Mouse (Mus musculus): ENCODE measurements around the gene Rassf7.
A peak's percentile ranks its signal among the peaks of the same experiment; 100 is the strongest.

Gene Rassf7

DNA sequence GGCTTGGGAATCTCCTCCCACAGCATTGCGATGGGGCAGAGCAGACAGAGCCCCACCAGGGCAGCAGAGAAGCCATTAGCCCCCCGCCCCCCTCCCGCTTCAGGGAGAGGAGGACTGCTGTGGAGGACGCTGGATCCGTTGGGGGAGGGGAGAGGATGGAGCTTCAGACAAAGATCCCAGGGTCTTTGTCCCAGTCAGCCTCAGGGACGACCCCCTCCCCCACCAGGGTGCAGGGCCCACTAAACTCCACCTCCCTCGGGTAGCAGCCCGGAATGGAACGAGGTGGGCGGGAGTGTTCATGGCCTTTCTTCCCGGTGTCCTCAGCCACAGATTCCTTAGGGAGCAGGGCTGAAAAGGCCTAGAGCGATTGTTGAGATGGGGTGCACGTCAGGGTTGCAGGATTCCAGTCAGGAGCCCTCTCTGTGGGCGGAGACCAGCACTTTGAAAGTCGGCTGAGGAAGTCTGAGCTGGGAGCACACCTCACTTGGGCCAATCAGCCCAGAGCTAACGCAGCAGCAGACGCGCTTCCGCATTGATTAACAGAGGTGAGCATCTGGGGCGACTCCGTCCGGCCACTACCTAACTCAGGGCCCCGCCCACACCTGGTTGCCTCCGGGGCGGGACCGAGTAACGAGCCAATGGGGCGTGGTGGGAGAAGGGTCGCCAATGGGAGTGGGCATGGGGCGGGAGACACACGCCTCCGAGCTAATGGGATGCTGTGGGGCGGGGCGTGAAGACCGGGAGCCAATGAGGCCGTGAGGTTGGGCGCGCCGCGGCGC, at the start of gene Rassf7:
Rassf7 (plus strand) TSS at position 760 of the 779 bp plus-strand sequence.
- peak; percentile 98 to 99 for DNase-seq

DNA sequence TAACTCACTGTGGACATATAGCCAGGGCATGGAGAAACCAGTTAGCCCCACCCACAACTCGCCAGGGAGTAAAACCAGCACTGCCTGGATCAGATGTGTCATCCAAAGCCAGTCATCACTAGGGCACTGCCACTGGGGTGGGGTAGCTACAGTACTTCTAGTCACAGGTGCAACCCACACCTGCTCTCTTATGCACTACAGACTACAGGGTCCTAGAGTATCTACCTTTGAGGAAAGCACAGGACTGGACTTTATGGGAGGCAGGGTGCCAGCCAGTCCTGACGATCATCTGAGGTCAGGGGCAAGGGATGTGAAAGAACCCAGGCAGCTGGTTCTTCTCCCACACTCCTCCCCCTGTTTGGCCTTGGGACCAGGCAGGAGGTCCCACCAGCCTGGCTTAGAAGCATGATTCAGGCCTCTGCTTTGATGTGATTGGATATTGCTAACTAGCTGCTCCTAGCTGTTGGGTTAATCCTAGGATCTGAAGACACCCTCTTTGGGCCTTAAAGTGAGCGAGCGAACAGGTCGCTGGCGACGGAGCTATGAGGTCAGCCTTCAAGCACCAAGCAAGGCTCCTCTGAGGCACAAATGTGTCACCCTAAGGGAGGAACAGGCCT, 47.7 kb upstream of the Rassf7 start:
- peak in 1 of 2 experiments; percentile 69 for DNase-seq

DNA sequence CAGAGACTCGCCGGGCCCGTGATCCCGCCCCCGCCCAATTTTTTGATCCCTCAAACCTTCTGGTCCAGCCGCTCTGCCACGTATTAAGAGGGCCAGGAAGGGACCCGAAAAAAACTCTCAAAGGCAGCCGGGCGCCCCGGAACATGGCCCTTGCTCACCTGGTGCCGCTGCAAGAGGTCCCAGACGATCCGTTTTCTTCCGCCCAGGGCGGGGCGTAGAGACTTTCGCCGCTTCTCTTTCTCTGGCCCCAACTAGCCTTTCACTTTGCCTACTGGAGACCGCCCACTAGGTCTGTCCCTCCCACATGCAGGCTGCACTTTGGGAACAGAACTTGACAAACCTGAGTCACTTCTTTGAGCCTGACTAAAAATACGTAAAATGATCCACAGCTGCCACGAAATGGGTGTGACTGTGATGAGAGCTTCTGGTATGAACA, 47.1 kb upstream of the Rassf7 start:
- peak; percentile 76 to 88 for DNase-seq

DNA sequence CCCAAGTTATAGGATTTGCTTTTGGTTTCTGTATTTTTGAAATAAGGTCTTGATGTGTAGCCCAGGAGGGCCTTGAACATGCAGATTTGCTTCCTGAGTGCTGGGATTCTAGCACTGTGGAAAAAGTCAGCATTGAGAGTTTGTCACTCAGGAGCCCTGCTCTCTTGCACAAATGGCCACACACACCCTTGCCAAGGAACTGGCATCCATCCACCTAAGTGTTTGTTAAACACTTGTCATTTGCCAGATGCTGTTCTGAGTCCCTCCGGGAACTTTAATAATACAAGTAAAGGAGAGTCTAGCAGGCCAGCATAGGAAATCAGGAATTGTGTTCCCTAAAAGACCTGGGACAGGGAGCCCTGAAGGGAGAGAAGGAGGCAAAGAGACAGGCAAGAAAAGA, 46.4 kb upstream of the Rassf7 start:
- no peak for DNase-seq

DNA sequence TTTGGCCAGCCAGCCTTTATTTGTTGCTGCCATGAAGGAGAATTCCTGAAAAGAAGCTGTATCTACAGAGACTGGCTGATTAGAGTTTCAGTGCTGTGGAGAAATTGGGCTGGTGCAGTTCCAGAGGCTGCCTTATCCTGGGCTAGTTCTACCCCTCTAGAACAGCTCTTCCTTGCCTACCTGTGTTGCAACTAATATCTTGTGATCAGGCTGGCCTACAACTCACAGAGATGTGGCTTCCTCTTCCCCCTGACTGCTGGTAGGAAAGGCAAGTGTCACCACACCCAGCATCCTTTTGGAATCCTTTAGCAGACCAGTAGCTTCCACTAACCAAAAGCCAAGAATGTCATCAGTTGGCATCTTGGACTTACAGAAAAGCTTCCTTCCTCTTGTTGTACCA, 45.8 kb upstream of the Rassf7 start:
- DNase-seq = no peak

DNA sequence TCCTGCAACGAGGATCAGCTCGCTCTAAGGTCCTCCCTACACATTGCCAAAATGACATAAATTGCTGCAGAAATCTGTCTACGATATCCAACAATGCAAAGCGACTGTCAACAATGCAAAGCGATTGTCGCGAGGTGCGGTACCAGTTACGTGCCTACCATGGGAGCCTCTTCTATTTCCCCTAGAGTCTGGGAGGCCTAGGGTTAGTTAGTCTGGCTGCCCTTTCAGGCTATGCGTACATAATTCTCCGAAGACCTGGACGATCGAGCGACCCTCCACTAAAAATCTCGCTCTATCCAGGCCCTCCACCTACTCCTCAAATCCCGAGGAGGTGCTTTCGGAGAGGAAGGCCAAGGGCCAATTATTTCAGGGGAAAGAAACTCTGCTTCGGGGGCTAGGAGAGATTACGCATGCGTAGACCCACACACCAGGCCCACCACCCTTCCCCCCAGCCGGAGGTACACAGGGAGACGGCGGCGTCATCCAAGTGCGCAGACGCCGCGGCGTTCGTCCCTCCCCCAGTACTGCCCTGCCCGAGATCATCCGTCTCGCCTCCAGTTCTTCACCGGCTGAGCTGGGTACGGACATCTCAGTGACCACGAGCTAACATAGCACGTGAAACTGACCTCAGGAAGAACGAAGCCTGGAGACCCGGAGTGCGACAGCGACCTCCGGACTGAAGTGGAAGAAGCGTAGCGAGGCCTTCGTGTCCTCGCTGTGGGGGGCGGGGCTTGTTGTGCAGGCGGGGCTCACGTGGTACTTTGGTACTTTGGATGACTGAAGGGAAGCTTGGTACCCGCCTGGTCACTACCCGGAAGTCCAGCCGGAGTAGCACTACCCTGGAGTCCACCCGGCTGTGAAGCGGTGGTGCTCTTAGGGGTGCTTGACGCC, 43.3 kb upstream of the Rassf7 start, which contains the start of gene Rnh1:
Rnh1 (minus strand) TSS at position 742 of the 891 bp plus-strand sequence.
- DNase-seq = peak; percentile 95 to 97

DNA sequence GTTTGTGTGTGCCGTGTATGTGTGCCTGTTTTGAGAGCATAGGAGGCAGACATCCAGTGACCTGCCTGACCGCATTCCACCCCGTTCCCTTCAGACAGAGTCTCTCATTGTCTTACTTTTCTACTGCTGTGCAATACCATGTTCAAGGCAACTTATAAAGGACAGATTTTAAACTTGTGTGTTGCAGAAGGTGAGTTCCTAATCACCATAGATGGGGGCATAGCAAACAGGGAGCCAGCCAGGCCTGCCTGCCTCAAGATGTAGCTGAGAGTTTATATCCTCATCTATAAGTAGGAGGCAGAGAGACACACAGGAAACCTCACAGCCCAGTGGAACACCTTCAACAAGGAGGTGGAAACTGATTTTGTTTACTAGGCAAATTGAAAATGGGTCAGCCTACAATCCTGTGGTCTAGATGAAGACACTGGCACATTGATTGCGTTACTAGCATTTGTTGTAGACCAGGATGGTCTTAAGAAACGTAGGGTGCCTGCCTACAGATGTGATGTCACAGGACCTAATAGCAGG, 42.3 kb upstream of the Rassf7 start:
- no peak for DNase-seq

DNA sequence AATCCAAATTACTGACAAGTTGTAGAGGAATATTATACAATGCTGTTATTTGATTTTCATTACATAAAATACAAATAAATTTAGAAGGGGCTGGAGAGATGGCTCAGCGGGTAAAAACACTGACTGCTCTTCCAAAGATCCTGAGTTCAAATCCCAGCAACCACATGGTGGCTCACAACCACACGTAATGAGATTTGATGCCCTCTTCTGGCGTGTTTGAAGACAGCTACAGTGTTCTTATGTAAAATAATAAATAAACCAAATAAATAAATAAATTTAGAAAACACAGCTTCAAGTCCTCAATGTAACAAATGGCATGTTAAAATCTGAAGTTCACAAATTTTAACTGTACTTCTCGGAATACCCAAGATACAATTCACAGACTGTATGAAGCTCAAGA, 40.6 kb upstream of the Rassf7 start:
- DNase-seq = no peak

DNA sequence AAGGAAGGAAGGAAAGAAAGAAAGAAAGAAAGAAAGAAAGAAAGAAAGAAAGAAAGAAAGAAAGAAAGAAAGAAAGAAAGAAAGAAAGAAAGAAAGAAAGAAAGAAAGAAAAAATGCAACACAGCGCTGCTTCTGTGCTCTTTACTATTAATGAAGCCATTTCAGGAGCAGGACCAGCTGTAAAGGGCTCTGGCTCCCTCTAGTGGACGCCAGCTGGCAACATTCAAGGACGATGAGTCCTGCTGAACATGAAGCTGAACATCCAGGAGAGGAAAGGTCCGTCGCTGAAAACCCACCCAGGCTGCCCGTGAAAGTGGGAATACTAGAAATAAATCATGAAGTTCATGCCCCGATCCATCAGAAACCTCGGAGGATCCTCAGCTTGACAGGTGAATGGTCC, 39.5 kb upstream of the Rassf7 start:
- DNase-seq = peak; percentile 90 to 95

DNA sequence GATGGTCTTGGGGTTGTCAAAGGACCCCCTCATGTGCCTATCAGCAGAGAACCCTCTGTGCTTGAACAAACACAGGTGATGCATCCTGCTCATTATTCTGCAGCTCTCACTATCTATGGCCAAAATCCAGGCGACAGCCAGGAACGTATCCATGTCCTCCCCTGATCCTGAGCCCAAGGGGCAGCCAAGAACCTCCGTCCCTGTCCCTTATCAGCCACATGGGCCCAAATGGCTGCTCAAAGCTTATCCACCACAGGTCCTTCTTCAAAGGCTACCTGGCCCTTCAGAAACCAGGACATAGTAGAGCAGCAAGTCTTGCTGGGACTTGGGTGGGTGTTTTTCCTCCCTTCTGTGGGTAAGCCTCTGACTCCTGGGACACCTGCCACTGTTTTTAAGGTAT, 27.5 kb upstream of the Rassf7 start:
- no peak for DNase-seq

DNA sequence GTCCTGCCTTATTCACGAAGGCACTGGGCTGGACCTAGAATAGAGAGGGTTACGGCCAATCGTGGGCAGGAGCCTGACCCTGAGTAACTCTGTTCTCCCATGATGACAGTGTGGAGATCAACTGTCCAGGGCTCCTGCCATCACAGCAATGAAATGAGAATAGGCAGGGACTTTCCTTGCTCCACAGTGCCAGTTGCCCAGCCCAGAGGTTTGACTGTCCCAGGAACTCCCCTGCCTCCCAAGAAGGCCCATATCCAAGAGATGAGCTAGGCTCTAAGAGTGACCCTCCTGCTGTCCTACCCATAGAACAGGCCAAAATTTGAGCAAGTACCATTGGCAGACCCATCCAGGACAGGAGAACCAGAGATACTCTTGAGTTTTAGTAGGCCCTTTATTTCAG, 26.9 kb upstream of the Rassf7 start:
- DNase-seq = no peak

DNA sequence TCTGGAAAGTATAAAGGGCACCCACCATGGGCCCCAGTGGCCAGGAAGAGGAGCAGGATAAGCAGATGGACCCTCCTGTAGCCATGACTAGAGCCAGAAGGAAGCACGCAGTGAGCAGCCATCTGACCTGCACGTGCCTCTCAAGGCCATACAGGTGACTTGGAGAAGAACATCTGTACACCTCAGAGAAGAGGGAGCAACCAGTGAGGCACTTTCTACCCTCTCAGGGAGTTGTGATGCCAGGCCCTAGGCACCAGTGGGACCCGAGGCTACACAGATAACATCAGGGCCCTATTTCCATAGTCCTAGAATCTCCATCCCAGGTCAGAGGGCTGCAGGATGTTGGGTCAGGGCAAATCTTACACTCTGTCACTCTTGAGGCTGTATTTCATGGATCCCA, 25.4 kb upstream of the Rassf7 start:
- DNase-seq = no peak

DNA sequence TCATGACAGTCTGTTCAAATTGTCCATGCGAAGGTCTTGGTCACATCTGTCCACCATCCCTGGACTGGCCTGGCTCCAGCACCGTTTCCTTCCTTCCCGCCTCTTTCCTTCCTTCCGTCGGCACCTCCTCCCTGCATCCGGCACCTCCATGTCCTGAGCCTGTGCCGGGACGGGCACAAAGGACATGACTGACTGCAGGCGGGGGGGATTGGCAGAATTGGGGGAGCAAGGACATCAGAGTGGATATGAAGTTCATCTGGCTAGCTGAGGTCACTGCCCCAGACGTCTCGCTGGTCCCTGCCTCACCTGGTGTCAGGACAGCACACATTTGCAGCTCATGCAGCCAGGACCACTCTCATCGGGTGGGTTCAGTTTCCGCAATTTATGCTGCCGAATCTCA, 24.6 kb upstream of the Rassf7 start:
- peak; percentile 65 to 84 for DNase-seq

DNA sequence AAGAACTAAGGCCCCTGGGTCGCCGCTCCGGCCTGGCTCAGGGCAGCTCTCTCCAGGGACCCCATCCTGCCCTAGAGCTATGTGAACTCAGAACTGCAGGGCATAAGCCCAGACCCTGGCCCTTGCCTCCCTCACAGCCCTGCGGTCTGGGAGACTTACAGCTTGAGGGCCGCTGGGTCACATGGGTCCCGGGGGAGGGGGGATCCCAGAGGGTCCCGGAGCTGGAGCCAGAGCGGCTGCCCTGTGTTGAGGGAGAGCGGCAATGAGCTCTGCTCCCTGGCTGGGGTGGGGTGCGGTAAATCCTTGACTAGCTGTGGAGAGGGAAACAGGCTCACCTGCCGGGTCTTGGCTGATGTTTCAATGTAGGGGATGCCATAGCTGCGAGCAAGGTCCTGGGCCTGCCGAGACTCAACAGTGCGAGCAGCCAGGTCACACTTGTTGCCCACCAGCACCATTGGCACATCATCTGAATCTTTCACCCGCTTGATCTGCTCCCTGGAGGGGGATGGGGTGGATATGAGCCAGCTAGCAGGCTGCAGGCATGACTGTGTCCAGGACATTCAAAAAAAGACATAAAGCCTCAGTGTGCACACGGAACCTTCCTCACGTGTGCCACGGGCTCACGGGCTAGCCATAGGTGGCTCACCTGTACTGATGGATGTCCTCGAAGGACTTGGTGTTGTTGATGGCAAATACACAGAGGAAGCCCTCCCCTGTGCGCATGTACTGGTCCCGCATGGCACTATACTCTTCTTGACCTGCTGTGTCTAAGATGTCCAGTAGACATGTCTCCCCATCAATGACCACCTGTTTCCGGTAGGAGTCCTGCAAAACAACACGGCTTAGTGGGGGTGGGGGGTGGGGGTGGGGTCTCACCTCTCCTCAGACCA, 23.6 kb upstream of the Rassf7 start:
- no peak for DNase-seq

DNA sequence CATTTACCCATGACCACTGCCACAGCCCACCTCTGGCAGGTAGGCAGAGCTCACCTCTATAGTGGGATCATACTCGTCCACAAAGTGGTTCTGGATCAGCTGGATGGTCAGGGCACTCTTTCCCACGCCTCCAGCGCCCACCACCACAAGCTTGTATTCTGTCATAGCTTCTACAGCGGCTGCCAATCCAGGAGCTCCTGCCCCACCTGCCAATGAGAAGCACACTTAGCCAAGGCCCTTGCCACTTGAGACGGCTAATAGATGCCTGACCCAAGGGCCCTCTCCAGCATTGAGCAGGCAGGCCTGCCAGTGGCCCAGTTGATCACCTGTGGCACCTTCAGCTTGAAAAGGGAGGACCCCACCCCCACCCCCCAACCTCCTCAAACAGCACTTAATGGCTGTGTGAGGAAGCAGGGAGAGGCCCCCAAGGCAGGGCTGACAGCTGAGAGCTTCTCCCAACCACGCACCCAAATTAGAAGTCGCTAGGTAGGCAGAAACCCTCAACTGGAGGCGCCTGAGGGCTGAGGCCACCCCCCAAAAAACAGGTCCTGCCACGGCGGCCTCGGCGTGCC, 22.8 kb upstream of the Rassf7 start:
- DNase-seq = no peak

DNA sequence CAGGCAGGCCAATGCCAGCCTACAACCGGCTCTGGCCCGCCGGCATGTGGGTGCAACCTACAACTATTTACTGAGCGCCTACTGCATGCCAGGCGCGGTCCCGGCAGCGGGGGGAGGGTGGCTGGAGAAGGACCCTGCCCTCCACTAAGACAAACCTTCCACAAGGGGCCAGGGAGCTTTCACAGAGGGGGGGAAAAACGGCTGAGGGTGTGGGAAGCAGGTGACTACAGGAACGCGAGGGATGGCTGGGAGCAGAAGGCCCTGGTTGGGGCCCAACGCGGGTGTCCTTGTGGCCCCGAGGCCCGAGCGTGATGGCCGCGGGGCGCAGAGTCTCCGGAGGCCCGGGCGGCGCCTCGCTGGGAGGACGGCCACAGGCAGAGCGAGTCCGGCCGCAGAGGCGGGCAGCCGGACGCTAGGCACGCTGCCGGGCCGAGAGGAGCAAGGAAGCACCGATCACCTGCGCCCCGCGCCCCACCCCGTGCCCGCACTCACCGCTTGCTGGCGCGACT, 22.3 kb upstream of the Rassf7 start:
- peak; percentile 42 to 82 for DNase-seq

DNA sequence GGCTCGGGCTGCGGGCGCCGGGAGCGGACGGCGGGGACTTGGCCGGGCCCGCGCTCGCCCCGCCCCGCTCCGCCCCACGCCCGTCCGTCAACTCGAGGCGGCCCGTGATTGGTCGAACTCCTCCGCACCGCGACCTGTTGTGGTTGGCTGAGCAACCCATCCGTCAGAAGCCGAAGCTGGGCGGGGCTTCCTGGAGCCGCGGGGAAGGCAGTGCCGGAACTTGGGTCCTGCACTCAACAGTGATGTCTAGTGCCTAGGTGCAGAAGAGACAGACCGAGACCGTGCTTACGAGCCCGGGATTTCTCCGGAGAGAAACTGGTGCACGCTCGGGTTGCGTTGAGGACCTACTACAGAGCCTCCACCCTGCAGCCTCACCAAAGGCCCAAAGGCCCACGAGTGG, 21.7 kb upstream of the Rassf7 start, which contains the start of the genes Hras and Lrrc56:
Hras (minus strand) TSS at position 58 of the 400 bp plus-strand sequence.
Lrrc56 (plus strand) TSS at position 210 of the 400 bp plus-strand sequence.
- peak; percentile 98 to 99 for DNase-seq

DNA sequence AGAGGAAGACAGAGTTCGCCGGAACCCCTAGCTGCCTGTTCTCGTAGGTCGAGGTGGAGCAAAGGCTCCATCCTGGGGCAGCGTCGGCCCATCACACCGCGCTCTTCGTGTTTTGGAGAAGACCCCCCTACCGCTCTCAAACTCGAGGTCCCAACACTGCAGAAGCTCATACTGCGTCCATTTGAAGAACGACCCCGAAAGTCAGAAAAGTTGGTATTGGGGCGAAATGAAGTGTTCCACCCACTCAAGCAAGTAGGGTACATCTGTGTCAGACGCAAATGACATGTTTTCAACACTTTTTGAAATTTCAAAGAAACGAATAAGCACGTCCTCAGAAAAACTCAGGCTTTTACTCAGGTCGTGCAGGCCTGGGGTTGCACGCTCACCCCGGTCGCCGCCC, 21.3 kb upstream of the Rassf7 start:
- DNase-seq = no peak

DNA sequence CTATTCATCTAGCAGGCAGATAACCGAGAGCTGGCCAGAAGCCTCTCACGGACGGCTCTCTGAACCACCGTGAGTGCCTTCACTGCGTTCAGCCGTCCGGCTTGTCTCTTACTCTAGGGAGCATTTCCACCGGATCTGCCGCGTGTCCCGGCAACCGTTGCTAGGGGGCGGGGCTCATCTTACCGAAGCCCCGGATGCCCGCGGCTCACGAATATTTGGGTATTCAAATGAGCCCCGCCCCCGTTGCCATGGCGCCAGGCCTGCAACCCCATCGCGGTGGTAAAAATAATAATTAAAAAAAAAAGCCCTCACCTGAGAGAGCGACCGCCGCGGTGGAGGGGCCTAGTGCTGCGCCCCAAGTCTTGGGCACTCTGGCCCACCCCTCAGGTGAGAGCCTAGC, 20.8 kb upstream of the Rassf7 start:
- peak; percentile 96 to 97 for DNase-seq

DNA sequence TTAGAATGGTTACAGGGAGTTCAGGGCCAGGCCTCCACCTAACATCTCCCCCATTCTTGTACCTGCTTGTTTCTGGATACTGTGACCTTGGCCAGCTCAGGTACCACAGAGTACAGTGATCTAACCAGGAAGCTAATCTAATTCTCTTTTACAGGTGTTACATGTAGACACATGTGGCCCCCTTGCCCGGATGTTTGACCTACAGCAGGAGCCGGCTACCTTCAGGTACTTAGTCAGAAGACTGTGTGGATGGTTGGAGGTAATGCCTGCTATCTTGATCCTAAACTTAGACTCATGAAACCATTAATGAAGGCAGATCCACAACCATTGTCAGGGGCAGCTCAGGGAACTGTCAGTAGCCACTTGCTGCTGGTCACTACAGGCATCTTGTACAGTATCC, 19.9 kb upstream of the Rassf7 start:
- DNase-seq = no peak

DNA sequence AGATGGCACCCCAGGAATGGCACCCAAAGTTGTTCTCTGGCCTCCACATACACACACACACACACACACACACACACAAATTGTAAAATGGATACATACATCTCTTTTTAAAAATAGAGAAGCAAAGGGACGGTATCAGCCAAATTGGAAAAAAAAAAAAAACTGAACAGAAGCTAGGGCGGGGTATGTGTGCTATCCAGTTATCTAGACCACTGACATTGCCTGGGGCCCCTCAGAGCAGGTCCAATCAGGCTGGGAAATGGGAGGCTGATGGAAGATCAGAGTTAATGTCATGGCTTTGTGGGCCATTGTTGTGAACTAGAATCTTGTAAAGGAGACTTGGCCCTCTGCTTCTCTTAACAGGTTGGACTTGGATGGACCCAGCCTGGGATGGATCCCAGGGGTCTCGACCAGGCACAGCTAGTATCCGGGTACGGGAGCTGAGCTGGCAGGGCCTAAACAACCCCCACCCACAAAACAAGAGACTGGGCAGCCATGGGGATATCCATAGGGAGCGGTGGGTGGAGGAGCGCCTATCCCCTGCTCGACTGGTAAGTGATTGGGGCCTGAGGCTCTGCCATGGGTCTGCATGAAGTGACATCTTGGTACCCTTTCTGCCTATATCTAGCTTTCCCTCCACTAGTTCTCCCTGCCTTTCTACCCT, 18.9 kb upstream of the Rassf7 start:
- no peak for DNase-seq

Data from kidney, postnatal 25 days (tissue).